Mouse (Mus musculus) urinary bladder, postnatal 4 days (tissue): ENCODE measurements around the gene Gm136.
"Not testable (repeated sequence)": the region's sequence is repeated elsewhere in the genome, so short reads cannot be mapped to it uniquely, and the experiment has no call there.

Experiments
- DNase-seq, 2 experiments: peaks; one replicate each; pipeline ENCODE4 v3.0.0; 2021 to 2022; ENCODE audit warnings: low spot score in 2 of 2

Gene Gm136

GRCm38 (mm10) chr4:34756163-34756562 is at the start of gene Gm136:
Gm136 (minus strand) TSS chr4:34756263.
- DNase-seq, result no peak

GRCm38 (mm10) chr4:34801166-34802034 is 45.3 kb upstream of the Gm136 start:
- DNase-seq, result no peak

- DNase-seq, result no peak
These were observed 41.9 kb upstream of the Gm136 start for GRCm38 (mm10) chr4:34798005-34798404.

- no peak for DNase-seq
These were observed 41.4 kb upstream of the Gm136 start for GRCm38 (mm10) chr4:34797294-34797983.

GRCm38 (mm10) chr4:34796294-34796693 is 40.2 kb upstream of the Gm136 start:
- DNase-seq, result no peak

- DNase-seq, result no peak
These were observed 30.4 kb upstream of the Gm136 start for GRCm38 (mm10) chr4:34786476-34786875.

GRCm38 (mm10) chr4:34785646-34786045 is 29.6 kb upstream of the Gm136 start:
- no peak for DNase-seq

- DNase-seq, result no peak
These were observed 28.8 kb upstream of the Gm136 start for GRCm38 (mm10) chr4:34784865-34785264.

GRCm38 (mm10) chr4:34782730-34783129 is 26.7 kb upstream of the Gm136 start:
- no peak for DNase-seq

GRCm38 (mm10) chr4:34777677-34778527 is 21.8 kb upstream of the Gm136 start, which contains the start of gene Smim8:
Smim8 (minus strand) TSS chr4:34778423.
- DNase-seq, result peak; percentile 84 to 92

- no peak for DNase-seq
These were observed 15.7 kb upstream of the Gm136 start for GRCm38 (mm10) chr4:34771652-34772371.

GRCm38 (mm10) chr4:34749236-34749635 is 6.8 kb downstream of the Gm136 start:
- no peak for DNase-seq

- no peak for DNase-seq
These were observed 21.6 kb downstream of the Gm136 start for GRCm38 (mm10) chr4:34734461-34734860.

- DNase-seq, result not testable (repeated sequence)
These were observed 22.6 kb downstream of the Gm136 start for GRCm38 (mm10) chr4:34733415-34733814.

- peak; percentile 49 to 73 for DNase-seq
These were observed 26.2 kb downstream of the Gm136 start, which contains the start of gene Cfap206 for GRCm38 (mm10) chr4:34729851-34730341. Cfap206 (minus strand) TSS chr4:34730206.

GRCm38 (mm10) chr4:34725710-34726109 is 30.4 kb downstream of the Gm136 start:
- not testable (repeated sequence) for DNase-seq

GRCm38 (mm10) chr4:34724306-34724705 is 31.8 kb downstream of the Gm136 start:
- no peak for DNase-seq

GRCm38 (mm10) chr4:34723186-34723585 is 32.9 kb downstream of the Gm136 start:
- no peak for DNase-seq

GRCm38 (mm10) chr4:34720127-34720895 is 35.8 kb downstream of the Gm136 start:
- DNase-seq, result no peak

- DNase-seq, result no peak
These were observed 36.6 kb downstream of the Gm136 start for GRCm38 (mm10) chr4:34719421-34719820.
